Mouse (Mus musculus): Measurements from ENCODE around the gene Cp.
"Not testable (repeated sequence)": the region's sequence is repeated elsewhere in the genome, so short reads cannot be mapped to it uniquely, and the experiment has no call there.

The Cp gene

DNA sequence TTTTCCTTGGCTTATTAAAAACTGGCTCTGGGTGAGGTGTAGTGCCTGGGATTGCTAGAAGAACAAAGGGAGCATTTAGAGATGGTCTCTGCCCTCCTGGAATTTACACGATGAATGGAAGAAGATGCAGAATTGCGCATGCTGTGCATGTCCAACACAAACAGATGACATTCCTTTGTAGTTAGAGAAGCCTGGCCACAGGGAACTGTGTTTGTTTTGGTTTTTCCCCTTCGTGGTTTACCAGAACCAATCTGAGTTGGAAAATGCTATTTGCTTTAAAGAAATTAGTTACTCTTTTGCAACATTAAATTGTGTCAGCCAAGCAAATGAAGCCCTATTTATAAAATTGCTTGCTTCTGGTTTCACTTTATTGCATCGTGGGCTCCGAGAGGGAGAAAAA, at the start of gene Cp:
Gene Cp (plus strand): TSS at position 170 of the 400 bp plus-strand sequence.
- no peak for DNase-seq (ENCODE audit: low spot score)

DNA sequence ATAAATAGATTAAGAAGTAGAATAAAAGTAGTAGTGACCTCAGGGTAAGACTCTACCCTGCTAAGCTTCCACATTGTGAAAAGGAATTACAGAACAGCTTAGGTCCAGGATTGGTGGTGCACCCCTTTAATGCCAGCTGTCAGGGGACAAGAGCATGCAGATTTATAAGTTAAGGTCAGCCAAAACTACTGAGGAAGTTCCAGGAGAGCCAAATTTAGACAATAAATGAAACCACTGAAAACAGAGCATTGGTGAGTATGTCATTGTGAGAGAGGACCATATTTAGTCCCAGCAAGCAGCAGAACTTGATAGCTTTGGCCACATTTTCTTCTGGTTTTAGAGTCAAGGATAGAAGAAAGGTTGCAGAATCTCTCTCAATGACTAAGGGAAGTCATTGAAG, 8.3 kb upstream of the Cp start:
- no peak for DNase-seq (ENCODE audit: low spot score)

DNA sequence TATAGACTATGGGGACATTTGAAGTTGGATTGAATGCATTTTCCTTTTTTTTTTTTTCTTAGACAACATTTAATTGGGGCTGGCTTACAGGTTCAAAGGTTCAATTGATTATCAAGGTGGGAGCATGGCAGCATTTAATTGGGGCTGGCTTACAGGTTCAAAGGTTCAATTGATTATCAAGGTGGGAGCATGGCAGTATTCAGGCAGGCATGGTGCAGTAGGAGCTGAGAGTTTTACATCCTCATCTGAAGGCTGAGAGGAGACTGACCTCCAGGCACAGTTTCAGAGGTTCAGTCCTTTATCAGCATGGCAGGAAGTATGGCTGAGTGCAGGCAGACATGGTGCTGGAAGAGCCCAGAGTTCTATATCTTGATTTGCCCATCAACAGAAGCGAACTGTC, 7.5 kb upstream of the Cp start:
- DNase-seq (ENCODE audit: low spot score) = not testable (repeated sequence)

DNA sequence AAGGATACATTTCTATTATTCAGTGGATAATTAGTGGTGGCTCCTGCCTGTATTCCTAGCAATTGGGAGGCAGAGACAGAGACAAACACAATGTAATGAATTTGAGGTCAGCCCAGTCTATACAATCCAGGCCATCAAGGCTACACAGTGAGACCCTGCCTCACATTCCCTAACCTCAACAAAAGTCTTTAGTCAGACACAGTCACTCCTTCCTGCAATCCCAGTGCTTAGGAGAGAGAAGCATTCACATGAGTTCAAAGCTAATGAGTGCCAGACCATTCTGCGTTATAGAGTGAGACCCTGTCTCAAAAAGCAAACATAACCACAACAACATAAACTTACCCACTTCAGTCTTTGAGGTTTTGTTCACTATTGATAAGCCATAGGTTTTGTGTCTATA, 3.4 kb upstream of the Cp start:
- DNase-seq (ENCODE audit: low spot score) = no peak

DNA sequence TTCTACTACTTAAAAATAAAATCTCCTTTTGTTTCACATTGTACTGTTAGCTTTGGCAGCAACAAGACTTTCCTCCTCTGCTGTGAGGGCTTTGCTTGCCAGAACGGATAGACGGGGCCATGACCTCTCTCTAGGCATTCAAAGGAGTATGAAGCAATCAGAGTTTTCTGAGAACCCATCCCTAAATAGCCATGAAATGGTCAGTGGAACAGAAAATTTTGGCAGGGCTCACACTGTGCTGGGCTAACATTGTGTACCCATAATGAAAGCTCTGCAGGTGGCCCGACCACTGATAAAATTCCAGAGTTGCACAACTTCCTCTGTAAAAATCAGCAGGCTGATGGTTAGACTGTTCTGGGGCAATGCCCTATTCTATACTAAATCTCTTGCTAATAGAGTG, 3.0 kb upstream of the Cp start:
- DNase-seq (ENCODE audit: low spot score) = no peak

DNA sequence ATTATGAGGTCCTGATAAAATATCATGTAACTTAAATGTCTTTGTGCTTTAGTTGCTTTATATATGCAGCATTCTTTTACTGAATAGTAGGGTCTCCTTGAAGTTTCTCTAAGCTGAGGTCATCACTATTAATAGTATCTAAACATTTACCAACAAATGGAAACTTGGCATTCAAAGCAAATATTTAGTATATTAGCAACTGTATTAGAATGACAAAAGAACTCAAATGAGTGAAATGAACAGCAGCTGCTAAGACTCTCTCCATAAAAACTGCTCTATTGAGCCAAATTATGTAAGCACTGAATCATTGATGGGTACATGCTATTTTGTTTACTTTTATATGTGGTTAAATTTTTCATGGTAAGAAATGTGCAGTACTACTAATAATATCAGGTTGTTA, 1.2 kb downstream of the Cp start:
- no peak for DNase-seq (ENCODE audit: low spot score)

DNA sequence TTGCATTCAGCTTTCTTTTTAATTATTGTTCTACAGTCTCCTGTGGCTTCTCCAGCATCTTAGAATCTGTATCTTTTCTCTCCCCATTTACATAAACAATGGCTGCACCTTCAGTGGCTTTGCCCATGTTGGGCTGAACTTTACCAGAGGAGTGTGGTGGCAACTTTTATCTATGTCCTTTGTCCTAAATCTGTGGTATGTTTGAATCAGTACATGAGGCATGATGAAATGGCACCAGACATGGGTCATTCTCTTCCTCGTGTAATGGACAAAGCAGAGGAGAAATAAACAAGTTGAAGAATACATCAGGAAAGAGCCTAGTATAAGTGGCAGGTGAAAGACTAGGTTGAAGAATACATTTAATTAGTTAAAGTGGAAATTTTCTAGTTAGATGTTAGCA, 2.1 kb downstream of the Cp start:
- DNase-seq (ENCODE audit: low spot score) = no peak

DNA sequence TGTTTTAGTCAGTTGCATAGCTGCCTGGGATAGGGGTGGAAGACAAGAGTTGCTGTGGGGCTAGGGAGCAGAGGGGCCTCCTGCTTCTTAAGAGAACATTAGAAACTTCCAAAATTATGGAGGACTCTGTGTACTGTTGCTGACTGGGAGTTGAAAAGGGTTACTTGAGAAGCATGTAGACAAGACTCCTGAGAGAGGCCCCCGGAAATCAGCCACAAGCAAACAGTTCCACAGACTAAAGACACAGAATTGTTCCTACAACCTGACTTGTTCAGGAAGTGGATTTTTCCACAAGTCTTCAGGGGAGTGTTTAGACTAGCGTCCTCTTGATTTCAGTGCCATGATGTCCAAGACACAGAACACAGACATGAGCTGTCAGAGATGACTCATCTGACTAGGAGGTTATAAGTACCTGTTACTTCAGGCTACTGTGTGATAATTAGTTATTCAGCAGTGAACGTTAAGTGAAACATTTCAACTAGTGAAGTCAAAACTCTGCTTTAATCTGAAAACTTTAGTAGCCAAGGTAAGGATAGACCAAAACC, 3.8 kb downstream of the Cp start:
- DNase-seq (ENCODE audit: low spot score) = no peak

DNA sequence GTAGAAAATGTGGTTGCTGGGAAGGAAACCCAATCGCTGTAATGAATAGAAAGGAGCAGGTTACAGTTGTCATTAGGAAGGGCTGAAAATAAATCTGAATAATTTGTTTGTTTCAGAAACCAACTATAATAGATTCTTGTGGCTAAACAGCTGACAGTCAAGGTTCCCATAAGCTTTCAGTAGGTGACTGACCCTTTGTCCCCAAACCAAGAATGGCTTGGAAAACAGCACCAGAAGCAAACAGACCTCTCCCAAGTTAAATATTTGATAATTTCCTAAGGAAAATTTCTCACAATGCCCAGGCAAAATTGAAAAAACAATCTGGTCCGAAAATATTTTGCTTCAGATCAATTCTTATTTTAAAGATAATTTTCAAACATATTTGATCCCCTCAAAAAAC, 4.5 kb downstream of the Cp start:
- DNase-seq (ENCODE audit: low spot score) = no peak

DNA sequence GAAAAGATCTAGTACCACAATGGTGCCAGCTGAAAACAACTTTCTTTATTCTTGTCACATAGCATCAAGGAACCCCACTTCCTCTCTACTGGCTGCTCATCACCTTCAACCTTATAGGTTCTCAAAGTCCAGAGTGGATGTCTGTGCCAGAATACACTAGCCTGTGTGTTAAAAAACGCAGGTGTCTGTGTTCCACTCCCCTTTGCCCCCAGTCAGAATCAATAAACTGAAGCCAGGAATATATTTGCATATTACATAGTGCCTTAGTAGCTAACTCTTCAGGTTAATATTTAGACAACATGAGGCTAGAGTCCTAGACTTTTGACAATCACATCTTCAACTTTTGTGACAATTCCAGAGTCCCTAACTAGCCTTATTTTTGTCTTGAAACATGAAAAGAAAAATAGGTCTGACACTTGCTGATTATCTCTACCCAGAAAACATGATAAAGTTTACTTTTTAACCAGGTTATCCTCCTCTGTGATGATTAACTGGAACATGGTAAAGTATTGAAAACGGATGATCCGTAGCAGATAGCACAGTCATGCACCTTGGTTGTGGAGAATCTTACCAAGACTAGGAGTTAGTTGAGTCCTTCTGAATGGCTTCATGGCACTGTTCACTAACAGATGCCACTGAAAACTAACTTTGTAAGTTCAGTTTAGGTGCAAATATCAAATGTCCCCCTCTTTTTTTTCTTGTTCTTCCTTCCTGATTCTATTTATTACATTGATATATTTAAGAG, 6.1 kb downstream of the Cp start:
- no peak for DNase-seq (ENCODE audit: low spot score)

DNA sequence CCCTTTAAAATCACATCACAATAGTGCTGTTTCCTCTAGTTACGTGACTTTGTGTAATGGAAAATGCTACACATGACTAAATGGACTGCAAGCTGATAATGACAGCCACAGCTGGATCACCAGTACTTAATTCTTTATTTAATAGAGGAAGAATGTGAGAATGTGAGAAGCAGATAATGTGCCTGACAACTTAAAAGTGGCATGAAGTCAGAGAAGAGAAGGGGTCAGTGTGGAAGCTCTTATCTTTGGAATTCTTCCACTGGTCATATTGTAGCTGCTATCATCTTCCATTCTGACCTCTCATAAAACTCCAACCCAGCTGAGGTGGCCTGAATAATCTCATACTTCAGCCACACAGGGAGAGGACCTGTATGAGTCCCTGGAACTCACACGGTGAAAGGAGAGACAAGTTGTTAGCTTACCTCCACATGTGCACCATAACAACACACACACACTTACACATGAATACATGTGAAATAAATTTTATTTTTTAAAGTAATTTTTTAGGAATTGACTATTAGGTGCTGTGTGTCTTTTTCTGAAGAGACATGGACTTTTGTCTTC, 7.9 kb downstream of the Cp start:
- DNase-seq (ENCODE audit: low spot score) = no peak

DNA sequence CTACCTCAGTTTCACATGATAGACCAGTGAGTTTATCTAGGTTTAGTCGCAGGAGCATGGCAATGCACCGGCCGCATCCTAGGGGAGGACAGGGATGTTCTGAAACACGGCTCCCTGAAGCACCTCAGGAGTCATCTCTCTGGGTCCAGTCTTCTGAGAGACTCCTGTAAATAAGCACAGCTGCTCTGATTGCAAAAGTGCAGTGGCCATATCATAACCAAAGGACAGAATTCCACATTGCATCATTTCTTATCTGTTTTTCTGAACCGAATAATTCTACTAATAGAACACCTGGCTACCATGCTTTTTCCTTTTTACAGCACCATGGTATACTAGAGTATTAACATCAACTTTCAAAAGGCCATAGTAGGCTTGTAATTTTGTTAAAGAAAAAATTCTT, 8.4 kb downstream of the Cp start:
- DNase-seq (ENCODE audit: low spot score) = no peak

DNA sequence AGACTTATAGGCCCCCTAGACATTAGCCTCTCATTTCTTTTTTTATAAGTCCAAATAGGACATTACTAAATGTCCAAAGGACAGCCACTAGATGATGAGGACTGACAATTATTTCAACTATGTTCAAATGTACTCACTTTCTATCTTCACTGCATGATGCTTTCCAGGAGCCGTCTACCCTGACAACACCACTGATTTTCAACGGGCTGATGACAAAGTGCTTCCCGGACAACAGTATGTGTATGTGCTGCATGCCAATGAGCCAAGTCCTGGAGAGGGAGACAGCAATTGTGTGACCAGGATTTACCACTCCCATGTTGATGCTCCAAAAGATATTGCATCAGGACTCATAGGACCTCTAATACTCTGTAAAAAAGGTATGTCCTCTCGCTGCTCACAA, 9.2 kb downstream of the Cp start:
- DNase-seq (ENCODE audit: low spot score) = no peak

DNA sequence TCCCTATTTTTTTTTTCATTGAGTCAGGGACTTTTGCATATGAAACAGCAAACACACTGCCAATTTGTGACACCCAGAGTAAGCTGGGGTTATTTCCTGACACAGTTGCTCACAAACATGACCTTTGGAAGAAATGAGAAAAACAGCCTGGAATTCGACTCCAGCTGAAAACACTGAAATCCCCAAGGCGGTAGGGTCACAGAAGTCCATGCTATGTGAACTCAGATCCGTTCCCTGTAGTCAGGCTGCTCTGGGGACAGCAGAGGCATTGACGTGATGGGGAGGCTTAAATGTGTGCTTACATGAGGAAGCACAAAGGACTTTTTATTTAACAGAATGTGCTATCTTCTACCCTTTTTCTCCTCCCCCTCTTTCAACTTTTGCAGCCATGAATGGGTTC, 21.6 kb downstream of the Cp start:
- DNase-seq (ENCODE audit: low spot score) = no peak

DNA sequence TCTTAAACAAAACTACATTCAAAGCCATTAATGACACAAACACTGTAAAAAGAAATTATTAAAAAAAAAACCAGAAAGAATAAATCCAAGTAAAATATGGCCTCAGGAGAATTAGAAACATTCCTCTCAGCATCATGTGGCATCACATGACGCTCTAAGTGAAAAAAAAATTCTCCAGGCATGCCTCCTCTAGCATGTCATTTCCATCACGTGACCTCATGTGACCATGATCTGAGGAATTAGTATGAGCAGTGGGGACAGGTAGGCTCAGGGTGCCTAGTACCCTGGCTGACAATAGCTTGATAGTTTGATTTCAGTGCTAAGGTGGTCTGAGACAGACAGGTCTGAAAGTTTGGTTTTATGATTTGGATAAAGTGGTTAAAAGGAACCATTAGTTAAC, 24.3 kb downstream of the Cp start:
- DNase-seq (ENCODE audit: low spot score) = no peak

DNA sequence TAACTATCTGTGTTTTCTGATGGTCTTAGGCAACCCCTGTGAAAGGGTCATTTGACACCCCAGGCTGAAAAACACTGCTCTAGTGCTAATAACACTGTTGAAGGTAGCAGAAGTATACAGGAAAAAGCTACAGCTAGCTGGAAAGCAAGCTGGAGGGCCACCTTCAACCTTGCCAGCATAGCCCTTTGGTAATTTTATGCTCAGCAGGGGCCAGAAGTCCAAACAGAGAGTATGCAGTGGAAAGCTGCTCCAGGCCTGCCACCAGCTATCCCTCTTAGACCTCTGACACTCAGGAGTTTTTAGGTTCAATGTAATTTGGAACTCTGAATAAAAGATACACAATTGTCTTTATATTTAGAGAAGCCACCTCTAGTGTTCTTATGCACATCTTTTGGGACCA, 26.0 kb downstream of the Cp start:
- no peak for DNase-seq (ENCODE audit: low spot score)

DNA sequence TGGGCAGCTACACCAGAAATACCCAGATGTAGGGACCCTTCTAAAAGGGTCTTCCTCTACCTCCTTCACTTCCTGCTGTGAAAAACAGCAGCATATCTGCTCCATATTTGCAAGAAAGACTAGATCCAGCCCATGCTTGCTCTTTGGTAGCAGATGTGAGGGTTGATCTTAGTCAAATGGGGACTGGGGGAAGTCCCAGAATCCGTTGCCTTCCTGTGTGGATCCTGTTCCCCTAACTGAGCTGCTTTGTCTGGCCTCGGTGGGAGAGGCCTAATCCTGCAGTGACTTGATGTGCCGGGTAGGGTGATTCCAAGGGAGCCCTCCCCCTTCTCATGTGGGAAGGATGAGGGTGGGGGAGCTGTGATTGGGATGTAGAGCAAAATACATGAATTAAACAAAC, 29.3 kb downstream of the Cp start:
- no peak for DNase-seq (ENCODE audit: low spot score)

DNA sequence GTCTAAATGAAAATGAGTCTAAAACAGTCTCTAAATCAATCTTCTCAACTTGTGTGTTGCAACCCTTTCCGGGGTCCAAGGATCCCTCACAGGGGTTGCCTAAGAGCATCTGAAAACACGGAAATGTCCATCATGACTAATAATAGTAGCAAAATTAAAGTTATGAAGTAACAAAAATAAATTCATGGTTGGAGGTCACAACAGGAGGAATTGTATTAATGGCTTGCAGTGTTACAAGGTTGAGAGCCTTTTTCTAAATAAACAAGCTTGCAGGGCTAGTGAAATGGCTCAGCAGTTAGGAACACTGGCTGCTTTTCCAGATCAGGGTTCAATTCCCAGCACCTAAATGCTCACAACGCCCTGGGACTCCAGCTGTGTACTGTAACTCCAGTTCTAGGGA, 33.2 kb downstream of the Cp start:
- no peak for DNase-seq (ENCODE audit: low spot score)

DNA sequence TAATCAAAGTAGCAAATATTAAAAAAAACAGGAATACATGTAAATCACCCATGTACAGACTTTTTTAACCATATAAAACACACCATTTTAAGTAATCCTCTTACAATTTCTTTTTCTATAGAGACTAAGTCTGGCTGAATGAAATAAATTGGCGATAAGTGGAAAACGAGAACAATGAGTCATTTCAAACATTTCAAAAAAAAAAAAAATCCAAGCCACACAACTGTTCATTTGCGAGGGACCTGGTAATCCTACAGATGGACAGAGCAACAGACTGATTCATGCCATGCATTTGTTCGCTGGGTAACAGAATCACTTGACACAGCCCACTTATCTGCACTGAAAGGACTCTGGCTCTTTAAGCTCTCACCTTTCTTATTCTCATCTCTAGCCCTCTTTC, 35.5 kb downstream of the Cp start:
- DNase-seq (ENCODE audit: low spot score) = no peak

DNA sequence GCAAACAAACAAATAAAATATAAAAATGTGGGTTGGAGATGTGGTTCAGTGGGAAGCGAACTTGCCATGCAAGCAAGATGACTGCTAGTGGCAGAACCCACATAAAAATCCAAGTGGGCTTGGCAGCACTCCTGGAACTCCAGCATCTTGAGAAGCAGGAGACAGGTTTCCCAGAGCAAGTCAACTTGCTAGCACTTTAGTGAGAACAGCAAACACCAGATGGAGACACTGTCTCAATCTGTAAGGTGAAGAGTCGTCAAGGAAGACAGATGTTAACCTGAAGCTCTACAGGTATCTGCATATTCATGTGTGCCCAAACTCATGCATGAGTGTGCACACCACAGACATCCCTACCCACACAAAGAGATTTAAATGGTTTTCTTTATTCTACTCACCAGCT, 42.7 kb downstream of the Cp start:
- no peak for DNase-seq (ENCODE audit: low spot score)

DNA sequence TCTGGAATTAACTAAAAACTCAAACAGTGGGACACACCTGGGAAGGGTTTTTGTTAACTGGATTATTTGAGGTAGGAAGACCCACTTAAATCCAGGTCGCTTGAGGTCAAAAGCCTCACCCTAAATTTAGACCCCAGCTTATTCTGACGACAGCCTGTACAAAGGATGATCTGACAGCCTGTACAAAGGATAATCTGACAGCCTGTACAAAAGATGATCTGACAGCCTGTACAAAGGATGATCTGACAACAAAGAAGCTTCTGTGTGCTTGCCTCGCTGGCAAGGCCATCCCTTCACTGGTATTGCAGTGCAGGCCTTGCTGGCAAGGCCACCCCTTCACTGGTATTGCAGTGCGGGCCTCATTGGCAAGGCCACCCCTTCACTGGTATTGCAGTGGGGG, 44.0 kb downstream of the Cp start:
- DNase-seq (ENCODE audit: low spot score) = no peak

DNA sequence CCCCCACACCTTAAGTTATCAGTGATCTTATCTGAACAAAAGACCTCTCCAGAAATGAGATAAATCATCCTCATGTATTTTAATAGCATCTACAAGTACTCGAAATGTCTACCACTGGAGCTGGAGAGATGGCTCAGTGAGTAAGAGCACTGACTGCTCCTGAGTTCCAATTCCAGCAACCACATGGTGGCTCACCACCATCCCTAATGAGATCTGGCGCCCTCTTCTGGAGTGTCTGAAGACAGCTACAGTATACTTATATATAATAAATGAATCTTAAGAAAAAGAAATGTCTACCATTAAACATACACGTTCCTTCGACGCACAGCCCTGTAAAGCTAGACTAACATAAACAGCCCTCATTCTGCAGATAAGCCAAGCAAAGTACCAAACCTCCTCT, 45.9 kb downstream of the Cp start:
- no peak for DNase-seq (ENCODE audit: low spot score)

DNA sequence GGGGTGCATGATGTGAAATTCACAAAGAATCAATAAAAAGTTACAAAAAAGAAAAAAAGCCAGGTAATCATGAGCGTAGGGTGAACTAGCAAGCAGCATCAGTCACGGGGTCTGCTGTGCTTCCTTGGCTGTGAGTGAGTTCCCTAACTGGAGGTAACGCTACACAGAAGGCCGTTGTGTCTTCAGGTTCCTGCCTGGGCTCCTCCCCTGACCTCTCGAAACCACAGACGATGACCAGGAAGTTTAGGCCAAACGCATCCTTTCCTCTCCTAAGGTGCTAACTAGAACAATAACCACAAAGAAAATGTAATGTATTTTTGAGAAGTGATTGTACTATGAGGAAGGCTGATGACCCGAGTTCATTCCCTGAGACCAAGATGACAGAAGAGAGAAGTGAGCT, 47.6 kb downstream of the Cp start:
- no peak for DNase-seq (ENCODE audit: low spot score)

DNA sequence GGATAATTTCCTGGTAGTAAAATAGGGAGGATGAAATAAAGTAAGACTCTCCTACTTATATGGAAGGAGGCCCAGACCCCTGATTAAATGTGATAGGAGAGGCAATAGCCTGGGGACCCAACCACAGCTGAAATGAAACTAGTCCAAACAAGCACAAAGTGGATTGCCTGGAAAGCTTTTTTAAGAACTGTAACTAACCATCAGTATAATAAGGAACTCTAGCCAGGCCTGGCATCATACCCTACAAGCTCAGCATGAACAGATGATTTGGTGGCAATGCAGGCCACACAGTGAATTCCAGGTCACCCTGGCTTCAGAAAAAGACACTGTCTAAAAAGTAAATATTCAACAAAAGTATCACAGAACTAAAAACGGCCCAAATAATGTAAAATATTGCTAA, 48.8 kb downstream of the Cp start:
- DNase-seq (ENCODE audit: low spot score) = no peak

All from urinary bladder, postnatal 10 days (tissue).